Mouse (Mus musculus): ENCODE measurements around the gene Vmn1r207-ps. TPM values are rescaled to one million over a fixed set of nuclear protein-coding genes. Genes with fewer than 3 reads are reported as not detected.
"Not testable (repeated sequence)": the region's sequence is repeated elsewhere in the genome, so short reads cannot be mapped to it uniquely, and the experiment has no call there.

Vmn1r207-ps gene
- not detected in 2 replicates for polyA plus RNA-seq (2015; fragmentation: Nextera tagmentation; extraction: Ambion mirVana)

- not testable (repeated sequence) for H3K4me1 ChIP-seq; H3K36me3 ChIP-seq; H3K4me3 ChIP-seq (replicated peaks); H3K27me3 ChIP-seq; H3K4me2 ChIP-seq; H3K9ac ChIP-seq; H3K27ac ChIP-seq; ATAC-seq (replicated peaks; ENCODE audit: low FRiP score); H3K9me3 ChIP-seq (replicated peaks)
Observed at GRCm38 (mm10) chr13:22729529-22729928, at the start of gene Vmn1r207-ps. Gene Vmn1r207-ps (minus strand): TSS chr13:22729629.

- ATAC-seq (replicated peaks; ENCODE audit: low FRiP score); H3K9ac ChIP-seq; H3K4me3 ChIP-seq (replicated peaks); H3K4me2 ChIP-seq; H3K27me3 ChIP-seq; H3K9me3 ChIP-seq (replicated peaks); H3K36me3 ChIP-seq; H3K4me1 ChIP-seq; H3K27ac ChIP-seq: not testable (repeated sequence)
- WGBS = no CpG with 5 or more reads among the region's 7 CpGs
Observed at GRCm38 (mm10) chr13:22777300-22777699, 47.9 kb upstream of the Vmn1r207-ps start, which contains the start of gene Vmn1r208. Gene Vmn1r208 (minus strand): TSS chr13:22777400.

GRCm38 (mm10) chr13:22771592-22771991 is 42.2 kb upstream of the Vmn1r207-ps start:
- not testable (repeated sequence) for H3K27me3 ChIP-seq

DNA sequence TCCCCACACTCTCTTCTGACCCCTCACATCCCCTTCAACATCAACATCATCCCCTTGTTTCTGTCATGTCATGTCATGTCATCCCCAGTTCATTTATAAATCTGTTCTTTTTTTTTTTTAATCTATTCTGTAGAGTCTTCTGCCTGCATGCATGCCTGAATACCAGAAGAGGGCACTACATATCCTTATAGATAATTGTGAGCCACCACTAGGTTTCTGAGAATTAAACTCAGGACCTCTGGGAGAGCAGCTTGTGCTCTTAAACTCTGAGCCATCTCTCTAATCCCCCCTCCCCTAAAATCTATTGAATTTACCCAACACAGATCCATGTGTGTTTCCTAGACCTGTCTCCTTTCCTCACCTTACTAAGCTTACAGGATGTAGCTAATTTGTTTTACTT is 18.1 kb upstream of the Vmn1r207-ps start:
- no peak for ATAC-seq (replicated peaks; ENCODE audit: low FRiP score)
- no peak overlapping the region for H3K4me3 ChIP-seq (replicated peaks)

More at GRCm38 (mm10) chr13:22771592-22771991, 42.2 kb upstream of the Vmn1r207-ps start:
- not testable (repeated sequence) for H3K9ac ChIP-seq; H3K4me1 ChIP-seq; H3K9me3 ChIP-seq (replicated peaks); H3K36me3 ChIP-seq; H3K4me3 ChIP-seq (replicated peaks); H3K27ac ChIP-seq; ATAC-seq (replicated peaks; ENCODE audit: low FRiP score); H3K4me2 ChIP-seq
- 71% methylated on average over 1 of the region's 2 CpGs for WGBS

GRCm38 (mm10) chr13:22706947-22707346 is 22.5 kb downstream of the Vmn1r207-ps start:
- H3K27ac ChIP-seq; H3K9ac ChIP-seq; ATAC-seq (replicated peaks; ENCODE audit: low FRiP score); H3K4me1 ChIP-seq; H3K4me3 ChIP-seq (replicated peaks); H3K9me3 ChIP-seq (replicated peaks); H3K36me3 ChIP-seq; H3K4me2 ChIP-seq; H3K27me3 ChIP-seq: not testable (repeated sequence)

More for the DNA sequence above, 18.1 kb upstream of the Vmn1r207-ps start:
- Histone ChIP-seq H3K4me2 (no peak overlapping the region), H3K9me3 (replicated peaks) (no peaks in the 10 kb centered on the region), H3K4me1 (no peaks in the 10 kb centered on the region), H3K27ac (no peak overlapping the region), H3K36me3 (no peaks in the 10 kb centered on the region), H3K9ac (no peak overlapping the region), H3K27me3 (no peaks in the 10 kb centered on the region)

DNA sequence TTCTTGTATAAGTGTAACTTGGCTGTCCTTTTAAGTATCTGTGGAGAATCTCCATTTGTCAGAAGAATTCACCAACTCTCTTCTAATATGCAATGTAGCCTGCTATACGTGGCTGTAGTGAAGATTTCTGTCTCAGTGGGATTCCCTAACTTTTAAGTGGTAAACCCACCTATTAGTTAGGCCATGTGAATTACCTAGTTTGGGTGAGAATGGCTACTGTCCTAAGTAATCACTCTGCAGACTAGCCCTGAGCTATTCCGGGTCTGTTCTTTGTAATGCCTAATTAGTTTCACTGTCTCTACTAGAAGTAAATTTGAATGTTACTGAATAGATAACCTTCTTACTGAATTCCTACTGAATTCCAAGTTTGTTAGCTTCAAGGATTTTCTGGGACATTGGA is 26.5 kb downstream of the Vmn1r207-ps start:
- H3K27me3 ChIP-seq; H3K9ac ChIP-seq; H3K4me1 ChIP-seq; H3K36me3 ChIP-seq; H3K4me3 ChIP-seq (replicated peaks); H3K4me2 ChIP-seq; ATAC-seq (replicated peaks; ENCODE audit: low FRiP score); H3K9me3 ChIP-seq (replicated peaks); H3K27ac ChIP-seq: not testable (repeated sequence)
- 41% methylated on average over 2 of the region's 2 CpGs for WGBS

Other genes with a start within 250 kb of the Vmn1r207-ps start
- gene Vmn1r202, start 224.2 kb downstream of the Vmn1r207-ps start, polyA plus RNA-seq (2015; fragmentation: Nextera tagmentation; extraction: Ambion mirVana) = 0.03 TPM in 1 of 2 replicates, not detected in the other
- gene Vmn1r203, start 211.5 kb downstream of the Vmn1r207-ps start, polyA plus RNA-seq (2015; fragmentation: Nextera tagmentation; extraction: Ambion mirVana) = not detected in 2 replicates
- not detected in 2 replicates for gene Vmn1r204, start 176.4 kb downstream of the Vmn1r207-ps start, polyA plus RNA-seq (2015; fragmentation: Nextera tagmentation; extraction: Ambion mirVana)
- gene Vmn1r205, start 136.6 kb downstream of the Vmn1r207-ps start, polyA plus RNA-seq (2015; fragmentation: Nextera tagmentation; extraction: Ambion mirVana) = not detected in 2 replicates
- gene Vmn1r206, start 105.4 kb downstream of the Vmn1r207-ps start, polyA plus RNA-seq (2015; fragmentation: Nextera tagmentation; extraction: Ambion mirVana) = not detected in 2 replicates
- gene Vmn1r208, start 47.8 kb upstream of the Vmn1r207-ps start, polyA plus RNA-seq (2015; fragmentation: Nextera tagmentation; extraction: Ambion mirVana) = not detected in 2 replicates
- not detected in 2 replicates for gene Vmn1r209, start 80.1 kb upstream of the Vmn1r207-ps start, polyA plus RNA-seq (2015; fragmentation: Nextera tagmentation; extraction: Ambion mirVana)
- gene Vmn1r210, start 101.7 kb upstream of the Vmn1r207-ps start, polyA plus RNA-seq (2015; fragmentation: Nextera tagmentation; extraction: Ambion mirVana) = not detected in 2 replicates
- not detected in 2 replicates for gene Vmn1r211, start 127.9 kb upstream of the Vmn1r207-ps start, polyA plus RNA-seq (2015; fragmentation: Nextera tagmentation; extraction: Ambion mirVana)
- gene Vmn1r212, start 154.6 kb upstream of the Vmn1r207-ps start, polyA plus RNA-seq (2015; fragmentation: Nextera tagmentation; extraction: Ambion mirVana) = not detected in 2 replicates